Mouse (Mus musculus): ENCODE results near the gene Gm11568.

GRCm38 (mm10) chr11:99851508-99851907 is 6.2 kb upstream of the Gm11568 start, which contains the start of gene Krtap4-16:
- TF ChIP-seq POLR2A (IDR thresholded peaks at IDR 0.05; ENCODE audit: control insufficient read depth, extremely low read depth, insufficient read depth, low read length, poor library complexity), result no peak
- no peak for TF ChIP-seq CTCF (IDR thresholded peaks at IDR 0.05; ENCODE audit: borderline replicate concordance, control insufficient read depth, extremely low read depth, insufficient read depth, low read length, poor library complexity)

Measured in thymus, adult 2 months (tissue).